Mouse (Mus musculus) heart, embryonic 11.5 days (tissue): ENCODE measurements around the gene Loxl4. TPM values are rescaled to one million over a fixed set of nuclear protein-coding genes. Genes with fewer than 3 reads are reported as not detected.

ENCODE experiments used
- ATAC-seq: fragments of 200-750 bp; cut with Nextera tagmentation; replicated peaks from 2 replicates; pipeline ENCODE4 v1.8.0; 2017; ENCODE audit warnings: moderate library complexity; ENCODE audit not compliant: insufficient number of reproducible peaks, low FRiP score, low TSS enrichment
- H3K27ac ChIP-seq: fragments of 300-500 bp; sonication (generic); 2 replicates; pipeline ENCODE4 v1.5.1; 2014; ENCODE audit warnings: mild to moderate bottlenecking, low read depth, low read length
- H3K27me3 ChIP-seq: fragments of 300-500 bp; sonication (generic); 2 replicates; pipeline ENCODE4 v1.6.1; 2014; ENCODE audit warnings: mild to moderate bottlenecking, low read length, mixed read lengths; ENCODE audit not compliant: control insufficient read depth, insufficient read depth
- H3K36me3 ChIP-seq: fragments of 300-500 bp; sonication (generic); 2 replicates; pipeline ENCODE4 v1.6.1; 2014; ENCODE audit warnings: mild to moderate bottlenecking, low read length, moderate library complexity, mixed read lengths; ENCODE audit not compliant: control insufficient read depth, insufficient read depth
- H3K4me1 ChIP-seq: fragments of 300-500 bp; sonication (generic); 2 replicates; pipeline ENCODE4 v1.6.1; 2014; ENCODE audit warnings: low read length; ENCODE audit not compliant: control insufficient read depth, insufficient read depth
- H3K4me2 ChIP-seq: fragments of 300-500 bp; sonication (generic); 2 replicates; pipeline ENCODE4 v1.6.1; 2014; ENCODE audit warnings: mild to moderate bottlenecking, moderate library complexity
- H3K4me3 ChIP-seq: fragments of 300-500 bp; sonication (generic); 2 replicates; pipeline ENCODE4 v1.5.1; 2014; ENCODE audit warnings: low read depth, low read length
- H3K9ac ChIP-seq: fragments of 300-500 bp; sonication (generic); 2 replicates; pipeline ENCODE4 v1.6.1; 2014; ENCODE audit warnings: mild to moderate bottlenecking, low read depth, low read length, moderate library complexity
- H3K9me3 ChIP-seq: fragments of 300-500 bp; sonication (generic); replicated peaks from 2 replicates; pipeline ENCODE4 v1.6.1; 2016; ENCODE audit warnings: low read length; ENCODE audit not compliant: control insufficient read depth
- WGBS: fragments of 180-500 bp; shearing (Covaris S2); extraction: QIAGEN DNeasy Blood & Tissue Kit; methylation state at CpG from one replicate; pipeline ENCODE4 v1.1.7; 2014; ENCODE audit not compliant: insufficient replicate concordance; 5-methylcytosine and 5-hydroxymethylcytosine counted together
- polyA plus RNA-seq: library from polyadenylated mRNA; unstranded; fragments of >200 nt; fragmentation: Nextera tagmentation; extraction: Ambion mirVana; gene quantifications from 2 replicates; pipeline ENCODE4 v1.2.1, GENCODE M21; 2014

The Loxl4 gene
- polyA plus RNA-seq, 1 experiment from 2014 or later, result 0.14 TPM

DNA sequence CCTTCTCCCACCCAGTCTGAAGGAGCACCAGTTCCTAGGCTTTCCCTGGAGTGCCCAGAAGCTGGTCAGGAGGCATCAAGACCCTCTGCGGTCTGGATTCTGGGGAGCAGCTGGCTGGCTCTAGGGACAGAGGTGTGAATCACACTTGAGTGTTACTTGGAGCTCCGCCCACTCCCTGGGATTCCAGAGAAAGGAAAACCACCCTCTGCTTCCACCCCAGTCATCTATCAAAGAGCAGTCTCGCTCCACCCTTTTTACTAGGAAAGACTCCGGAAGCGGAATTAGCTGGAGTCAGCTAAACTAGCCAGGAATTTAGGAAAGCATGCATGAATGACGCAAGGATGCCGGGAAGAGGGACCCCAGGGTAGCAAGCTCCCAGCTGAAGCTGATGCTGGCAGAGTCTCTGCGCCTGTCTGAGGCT, 18.9 kb upstream of the Loxl4 start:
- Histone ChIP-seq H3K9ac (no peak overlapping the region), H3K27me3 (peaks cover 2% of the 10 kb centered on the region; the same call in 1 of the 2 replicates), H3K4me2 (peak overlapping the region; percentile 36; the same call in 1 of the 2 replicates), H3K4me3 (no peak overlapping the region), H3K4me1 (0 out of 2 replicates have a peak, but pooled peaks cover 3% of the 10 kb centered on the region), H3K9me3 (no peaks in the 10 kb centered on the region), H3K36me3 (no peaks in the 10 kb centered on the region), H3K27ac (no peak overlapping the region)
- 5% methylated on average over 8 of the region's 8 CpGs for WGBS
- ATAC-seq, result no peak

DNA sequence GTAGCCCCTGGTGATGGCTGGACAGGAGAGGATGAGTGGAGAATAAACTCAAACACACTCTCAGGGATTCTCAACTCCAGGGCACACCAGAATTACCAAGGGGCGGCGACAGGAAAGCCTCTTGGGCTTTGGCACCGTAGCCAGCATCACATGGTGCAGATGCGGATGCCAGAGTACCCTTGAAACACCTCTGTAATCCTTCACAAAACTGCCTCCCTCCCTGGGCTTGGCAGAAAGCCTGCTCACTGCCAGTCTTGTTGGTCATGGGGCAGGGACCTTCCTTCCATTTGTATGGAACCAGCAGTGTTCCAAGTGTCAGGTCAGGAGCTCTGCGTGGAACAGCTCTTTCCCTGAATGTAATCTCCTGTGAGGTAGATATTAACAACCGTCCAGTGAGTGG, 15.5 kb upstream of the Loxl4 start:
- Histone ChIP-seq H3K4me2 (no peak overlapping the region), H3K36me3 (no peaks in the 10 kb centered on the region), H3K4me3 (no peak overlapping the region), H3K4me1 (0 out of 2 replicates have a peak, but pooled peaks cover 3% of the 10 kb centered on the region), H3K27me3 (peaks cover 2% of the 10 kb centered on the region; the same call in 1 of the 2 replicates), H3K27ac (no peak overlapping the region), H3K9me3 (no peaks in the 10 kb centered on the region), H3K9ac (no peak overlapping the region)
- 72% methylated on average over 6 of the region's 6 CpGs for WGBS
- no peak for ATAC-seq

DNA sequence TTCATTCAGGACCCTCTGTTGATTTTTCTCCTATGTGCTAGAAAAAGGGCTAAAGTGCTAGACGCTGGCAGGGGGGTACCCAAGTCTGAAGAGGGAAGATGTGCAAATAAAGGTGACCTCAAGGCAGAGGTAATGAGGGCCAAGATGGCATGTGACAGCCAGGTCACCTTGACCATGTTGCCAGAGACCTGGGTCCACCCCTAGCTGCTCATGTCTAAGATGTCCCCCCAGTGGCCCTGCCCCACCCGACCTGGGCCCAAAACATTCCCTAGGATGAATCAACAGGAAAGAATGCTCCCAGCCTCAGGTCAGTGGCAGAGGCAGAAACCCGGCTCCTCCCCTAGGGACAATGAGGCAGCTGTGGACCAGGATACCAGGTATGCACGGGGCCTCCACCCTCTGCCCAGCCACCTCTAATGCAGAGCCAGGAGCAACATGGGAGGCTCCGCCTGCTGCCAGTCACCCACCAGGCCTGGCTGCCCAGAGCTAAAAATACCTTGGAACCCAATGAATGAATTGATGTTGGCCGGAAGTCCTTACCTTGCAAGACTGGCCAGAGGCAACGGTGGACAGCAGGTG, 1.1 kb upstream of the Loxl4 start:
- no peak for ATAC-seq
- 51% methylated on average over 7 of the region's 7 CpGs for WGBS

DNA sequence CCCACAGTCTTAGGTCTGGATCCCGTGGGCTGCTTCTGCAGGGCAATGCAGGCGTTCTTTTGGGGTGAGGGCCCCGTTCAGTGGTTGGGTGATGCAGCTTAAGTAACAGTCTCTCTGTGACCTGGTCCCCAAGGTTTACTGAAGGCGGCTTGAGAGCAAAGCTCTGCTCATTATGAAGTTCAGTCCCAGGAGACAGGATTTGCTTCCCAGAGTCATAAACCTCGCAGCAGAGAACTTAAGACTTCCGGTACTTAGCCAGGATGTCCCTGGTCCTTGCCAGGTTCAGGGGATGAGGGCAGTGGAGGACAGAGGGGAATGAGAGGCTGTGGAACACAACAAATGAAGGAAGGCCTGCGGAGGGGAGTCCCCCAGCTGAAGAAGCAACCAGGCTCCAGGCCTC, 503 bp upstream of the Loxl4 start:
- H3K4me3 ChIP-seq, result peak overlapping the region; percentile 47
- ATAC-seq, result no peak
- H3K9me3 ChIP-seq, result no peaks in the 10 kb centered on the region
- peak overlapping the region; percentile 80 for H3K4me2 ChIP-seq
- no peak overlapping the region for H3K27ac ChIP-seq
- H3K36me3 ChIP-seq, result no peaks in the 10 kb centered on the region
- peaks cover 4% of the 10 kb centered on the region; the same call in 1 of the 2 replicates for H3K4me1 ChIP-seq
- peak overlapping the region; percentile 56; the same call in 1 of the 2 replicates for H3K9ac ChIP-seq
- H3K27me3 ChIP-seq, result peaks cover 20% of the 10 kb centered on the region
- 15% methylated on average over 7 of the region's 7 CpGs for WGBS

More for the DNA sequence above, 1.1 kb upstream of the Loxl4 start:
- Histone ChIP-seq H3K27ac (no peak overlapping the region), H3K4me1 (peaks cover 4% of the 10 kb centered on the region; the same call in 1 of the 2 replicates), H3K9me3 (no peaks in the 10 kb centered on the region), H3K36me3 (no peaks in the 10 kb centered on the region), H3K9ac (no peak overlapping the region), H3K4me3 (no peak overlapping the region), H3K4me2 (no peak overlapping the region), H3K27me3 (peaks cover 20% of the 10 kb centered on the region)

DNA sequence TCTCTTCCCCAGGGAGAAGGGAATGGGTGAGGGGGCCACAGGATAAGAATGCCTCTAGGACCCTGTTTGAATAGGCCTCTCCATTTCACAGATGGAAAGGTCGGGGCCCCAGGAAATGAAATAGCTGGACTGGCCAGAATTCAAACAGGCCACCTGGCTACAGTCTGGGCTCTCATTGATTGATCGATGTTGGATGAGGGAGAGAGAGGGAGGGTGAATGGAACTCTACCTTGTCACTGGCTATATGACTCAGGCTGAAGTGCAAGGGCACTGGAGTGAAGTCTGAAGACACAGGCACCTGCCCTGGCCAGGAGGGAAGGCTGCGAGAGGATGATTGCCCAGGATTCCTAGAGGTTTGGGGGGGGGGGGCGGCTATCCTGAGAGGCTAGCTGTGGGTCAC, 867 bp downstream of the Loxl4 start:
- H3K36me3 ChIP-seq, result no peaks in the 10 kb centered on the region
- peaks cover 4% of the 10 kb centered on the region; the same call in 1 of the 2 replicates for H3K4me1 ChIP-seq
- H3K4me3 ChIP-seq, result no peak overlapping the region
- no peaks in the 10 kb centered on the region for H3K9me3 ChIP-seq
- H3K4me2 ChIP-seq, result no peak overlapping the region
- ATAC-seq, result no peak
- H3K27ac ChIP-seq, result no peak overlapping the region
- H3K27me3 ChIP-seq, result peaks cover 20% of the 10 kb centered on the region
- no peak overlapping the region for H3K9ac ChIP-seq
- 80% methylated on average over 4 of the region's 4 CpGs for WGBS

DNA sequence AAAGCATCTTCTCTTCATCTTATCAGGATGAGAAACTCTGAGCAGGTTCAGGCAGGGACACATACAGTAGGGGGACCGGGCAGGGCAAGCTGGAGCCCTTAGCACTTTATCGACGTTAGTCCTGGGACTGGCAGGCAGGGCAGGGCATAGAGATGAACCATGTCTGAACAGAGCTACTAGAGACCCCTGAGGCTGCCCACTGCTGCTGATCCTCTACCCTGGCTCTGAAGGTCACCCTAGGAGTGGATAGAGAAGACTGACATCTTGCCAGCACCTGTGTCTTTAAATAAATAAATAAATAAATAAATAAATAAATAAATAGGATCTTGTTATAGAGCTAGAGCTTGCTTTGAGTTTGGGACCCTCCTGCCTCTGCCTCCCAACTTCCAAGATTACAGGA, 2.9 kb downstream of the Loxl4 start:
- Histone ChIP-seq H3K4me1 (peaks cover 4% of the 10 kb centered on the region; the same call in 1 of the 2 replicates), H3K9me3 (no peaks in the 10 kb centered on the region), H3K27ac (no peak overlapping the region), H3K36me3 (no peaks in the 10 kb centered on the region), H3K4me2 (no peak overlapping the region), H3K27me3 (peaks cover 20% of the 10 kb centered on the region), H3K9ac (no peak overlapping the region), H3K4me3 (no peak overlapping the region)
- ATAC-seq, result no peak
- 82% methylated on average over 3 of the region's 3 CpGs for WGBS

DNA sequence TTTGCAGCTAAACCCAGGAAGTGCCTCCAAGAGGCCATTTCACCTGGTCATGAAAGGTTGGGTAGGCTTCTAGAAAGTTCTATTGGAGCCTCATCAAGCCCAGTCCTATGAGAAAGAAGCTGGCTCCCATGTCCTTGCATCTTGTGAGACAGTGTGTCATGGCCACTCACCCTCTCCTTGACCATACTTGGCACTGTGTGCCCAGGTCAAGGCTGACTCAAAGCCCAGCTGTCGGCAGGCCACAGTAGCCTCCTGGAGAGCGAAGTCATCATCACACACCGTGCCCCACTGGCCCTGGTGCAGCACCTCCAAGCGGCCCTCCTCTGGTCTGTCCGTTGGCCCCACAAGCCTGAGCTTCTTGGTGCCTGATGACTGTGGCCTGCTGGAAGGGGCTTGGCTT, 4.5 kb downstream of the Loxl4 start:
- no peak for ATAC-seq
- Histone ChIP-seq H3K36me3 (no peaks in the 10 kb centered on the region), H3K4me1 (no peaks in the 10 kb centered on the region), H3K9me3 (no peaks in the 10 kb centered on the region), H3K9ac (no peak overlapping the region), H3K27ac (no peak overlapping the region), H3K27me3 (peaks cover 15% of the 10 kb centered on the region), H3K4me3 (no peak overlapping the region), H3K4me2 (no peak overlapping the region)
- WGBS, result 81% methylated on average over 5 of the region's 5 CpGs

DNA sequence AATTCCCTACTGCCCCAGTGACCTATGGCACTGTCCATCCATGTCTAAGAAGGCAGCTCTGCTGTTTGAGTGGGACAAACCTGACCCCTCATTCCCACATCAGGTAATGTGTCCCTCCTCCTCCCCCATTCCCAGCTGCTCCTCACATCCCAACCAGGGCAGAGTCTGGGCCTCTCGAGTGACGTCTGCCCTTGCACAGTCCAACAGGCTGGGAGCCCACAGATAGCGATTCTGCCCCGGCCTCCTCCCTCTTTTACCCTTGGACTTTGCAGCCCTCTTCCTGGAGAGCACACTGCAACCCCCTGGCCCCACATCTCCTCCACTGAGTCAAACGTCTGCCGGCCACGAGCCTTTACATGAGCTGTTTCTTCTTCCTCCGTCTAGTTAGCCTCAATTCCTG, 10.0 kb downstream of the Loxl4 start:
- no peak overlapping the region for H3K4me3 ChIP-seq
- no peak for ATAC-seq
- H3K36me3 ChIP-seq, result no peaks in the 10 kb centered on the region
- 0 out of 2 replicates have a peak, but pooled peaks cover 3% of the 10 kb centered on the region for H3K27me3 ChIP-seq
- WGBS, result 71% methylated on average over 8 of the region's 8 CpGs
- H3K9ac ChIP-seq, result no peak overlapping the region
- no peaks in the 10 kb centered on the region for H3K9me3 ChIP-seq
- H3K4me2 ChIP-seq, result no peak overlapping the region
- no peak overlapping the region for H3K27ac ChIP-seq
- H3K4me1 ChIP-seq, result no peaks in the 10 kb centered on the region

DNA sequence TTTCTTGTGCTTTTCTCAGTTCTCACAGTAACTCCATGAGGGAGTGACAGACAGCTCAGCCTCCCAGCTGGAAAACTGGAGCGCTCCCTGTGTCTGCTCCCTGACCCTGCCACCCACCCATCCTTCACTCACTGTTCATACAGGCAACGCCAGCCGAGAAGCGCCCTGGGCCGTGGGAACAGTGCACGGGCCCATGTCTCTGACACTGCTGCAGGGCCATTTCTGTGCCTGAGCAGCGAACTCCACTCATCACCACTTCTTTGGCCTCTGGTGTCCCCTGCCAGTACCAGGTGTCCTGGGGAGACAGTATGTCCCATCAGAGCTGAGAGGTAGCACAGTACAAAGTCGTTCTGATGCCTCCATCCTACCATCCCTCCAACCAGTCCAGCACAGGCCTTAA, 10.6 kb downstream of the Loxl4 start:
- no peak overlapping the region for H3K27ac ChIP-seq
- 0 out of 2 replicates have a peak, but pooled peaks cover 3% of the 10 kb centered on the region for H3K27me3 ChIP-seq
- no peak overlapping the region for H3K9ac ChIP-seq
- no peaks in the 10 kb centered on the region for H3K4me1 ChIP-seq
- 72% methylated on average over 8 of the region's 8 CpGs for WGBS
- ATAC-seq, result no peak
- H3K36me3 ChIP-seq, result no peaks in the 10 kb centered on the region
- H3K4me2 ChIP-seq, result no peak overlapping the region
- H3K4me3 ChIP-seq, result no peak overlapping the region
- H3K9me3 ChIP-seq, result no peaks in the 10 kb centered on the region
